Mouse (Mus musculus) heart, embryonic 16.5 days (tissue): ENCODE data around the gene Kansl1. TPM values are rescaled to one million over a fixed set of nuclear protein-coding genes. Genes with fewer than 3 reads are reported as not detected.

Experiments
- ATAC-seq: fragments of 200-750 bp; cut with Nextera tagmentation; replicated peaks from 2 replicates; pipeline ENCODE4 v1.8.0; 2017; ENCODE audit warnings: moderate number of reproducible peaks; ENCODE audit not compliant: insufficient read depth, low FRiP score; ENCODE audit errors: extremely low read depth
- H3K27ac ChIP-seq: fragments of 300-500 bp; sonication (generic); 2 replicates; pipeline ENCODE4 v1.5.1; 2014; ENCODE audit warnings: mild to moderate bottlenecking, low read length, control low read depth, moderate library complexity
- H3K27me3 ChIP-seq: fragments of 300-500 bp; sonication (generic); 2 replicates; pipeline ENCODE4 v1.6.1; 2014; ENCODE audit warnings: low read length, mixed read lengths; ENCODE audit not compliant: control insufficient read depth, insufficient read depth
- H3K36me3 ChIP-seq: fragments of 300-500 bp; sonication (generic); 2 replicates; pipeline ENCODE4 v1.6.1; 2014; ENCODE audit not compliant: control insufficient read depth, insufficient read depth
- H3K4me1 ChIP-seq: fragments of 300-500 bp; sonication (generic); 2 replicates; pipeline ENCODE4 v1.6.1; 2014; ENCODE audit warnings: low read length, mixed read lengths; ENCODE audit not compliant: control insufficient read depth, insufficient read depth
- H3K4me2 ChIP-seq: fragments of 300-500 bp; sonication (generic); 2 replicates; pipeline ENCODE4 v1.6.1; 2014; ENCODE audit warnings: low read depth, mild to moderate bottlenecking, control low read depth, low read length
- H3K4me3 ChIP-seq: fragments of 300-500 bp; sonication (generic); 2 replicates; pipeline ENCODE4 v1.5.1; 2014; ENCODE audit warnings: mild to moderate bottlenecking, control low read depth, low read length
- H3K9ac ChIP-seq: fragments of 300-500 bp; sonication (generic); 2 replicates; pipeline ENCODE4 v1.6.1; 2014; ENCODE audit warnings: low read length, control low read depth
- H3K9me3 ChIP-seq: fragments of 300-500 bp; sonication (generic); replicated peaks from 2 replicates; pipeline ENCODE4 v1.6.1; 2016; ENCODE audit warnings: low read length; ENCODE audit not compliant: control insufficient read depth
- WGBS: fragments of 180-500 bp; shearing (Covaris S2); extraction: QIAGEN DNeasy Blood & Tissue Kit; methylation state at CpG from one replicate; pipeline ENCODE4 v1.1.7; 2014; 5-methylcytosine and 5-hydroxymethylcytosine counted together
- polyA plus RNA-seq: library from polyadenylated mRNA; unstranded; fragments of >200 nt; fragmentation: Nextera tagmentation; extraction: Ambion mirVana; gene quantifications from 2 replicates; pipeline ENCODE4 v1.2.1, GENCODE M21; 2015

The Kansl1 gene
- 12.5 and 13.2 TPM in 2 replicates for polyA plus RNA-seq

- H3K36me3 ChIP-seq = no peaks in the 10 kb centered on the region; the same call in 1 of the 2 replicates
- H3K9me3 ChIP-seq = no peaks in the 10 kb centered on the region
- peak within 1 kb of the TSS; percentile 89 for H3K4me2 ChIP-seq
- peak within 1 kb of the TSS; percentile 97 for H3K4me3 ChIP-seq
- H3K9ac ChIP-seq = peak within 1 kb of the TSS; percentile 96
- WGBS = under 1% methylated on average over 38 of the region's 69 CpGs
- H3K27ac ChIP-seq = peak within 1 kb of the TSS; percentile 48
- H3K4me1 ChIP-seq = peaks cover 10% of the 10 kb centered on the region
- peak; percentile 73 for ATAC-seq
- no peaks in the 10 kb centered on the region for H3K27me3 ChIP-seq
These were observed at the start of gene Kansl1 for GRCm38 (mm10) chr11:104468751-104469268. Gene Kansl1 (minus strand): TSS chr11:104468861.

GRCm38 (mm10) chr11:104512436-104512835 lies 43.8 kb upstream of the Kansl1 start:
- H3K9me3 ChIP-seq = no peaks in the 10 kb centered on the region
- peaks cover 64% of the 10 kb centered on the region for H3K36me3 ChIP-seq
- H3K4me2 ChIP-seq = no peak overlapping the region
- H3K4me3 ChIP-seq = no peak overlapping the region
- no peak for ATAC-seq
- no peak overlapping the region for H3K27ac ChIP-seq
- no peak overlapping the region for H3K9ac ChIP-seq
- no peaks in the 10 kb centered on the region for H3K4me1 ChIP-seq
- 78% methylated on average over 4 of the region's 4 CpGs for WGBS
- H3K27me3 ChIP-seq = no peaks in the 10 kb centered on the region

GRCm38 (mm10) chr11:104510606-104511005 lies 41.9 kb upstream of the Kansl1 start:
- no peaks in the 10 kb centered on the region for H3K27me3 ChIP-seq
- H3K4me3 ChIP-seq = no peak overlapping the region
- ATAC-seq = no peak
- H3K9ac ChIP-seq = no peak overlapping the region
- no peak overlapping the region for H3K27ac ChIP-seq
- no peak overlapping the region for H3K4me2 ChIP-seq
- no peaks in the 10 kb centered on the region for H3K9me3 ChIP-seq
- H3K36me3 ChIP-seq = peaks cover 60% of the 10 kb centered on the region
- WGBS = 79% methylated on average over 2 of the region's 2 CpGs
- no peaks in the 10 kb centered on the region for H3K4me1 ChIP-seq

- WGBS = 91% methylated on average over 4 of the region's 4 CpGs
- no peak overlapping the region for H3K4me3 ChIP-seq
- H3K9me3 ChIP-seq = no peaks in the 10 kb centered on the region
- H3K9ac ChIP-seq = no peak overlapping the region
- no peak overlapping the region for H3K27ac ChIP-seq
- H3K27me3 ChIP-seq = no peaks in the 10 kb centered on the region
- no peak overlapping the region for H3K4me2 ChIP-seq
- peaks cover 60% of the 10 kb centered on the region for H3K36me3 ChIP-seq
- ATAC-seq = no peak
- no peaks in the 10 kb centered on the region for H3K4me1 ChIP-seq
These were observed 39.8 kb upstream of the Kansl1 start for GRCm38 (mm10) chr11:104508455-104508854.

GRCm38 (mm10) chr11:104488292-104488691 lies 19.6 kb upstream of the Kansl1 start:
- no peaks in the 10 kb centered on the region for H3K36me3 ChIP-seq
- H3K4me3 ChIP-seq = no peak overlapping the region
- no peak overlapping the region for H3K27ac ChIP-seq
- H3K4me2 ChIP-seq = no peak overlapping the region
- H3K4me1 ChIP-seq = no peaks in the 10 kb centered on the region
- no peaks in the 10 kb centered on the region for H3K27me3 ChIP-seq
- ATAC-seq = no peak
- 76% methylated on average over 3 of the region's 3 CpGs for WGBS
- no peak overlapping the region for H3K9ac ChIP-seq
- H3K9me3 ChIP-seq = no peaks in the 10 kb centered on the region

GRCm38 (mm10) chr11:104481971-104482370 lies 13.3 kb upstream of the Kansl1 start:
- H3K4me1 ChIP-seq = no peaks in the 10 kb centered on the region
- no peak overlapping the region for H3K4me3 ChIP-seq
- WGBS = 91% methylated on average over 8 of the region's 8 CpGs
- H3K27me3 ChIP-seq = no peaks in the 10 kb centered on the region
- no peak overlapping the region for H3K4me2 ChIP-seq
- no peak overlapping the region for H3K27ac ChIP-seq
- no peaks in the 10 kb centered on the region for H3K9me3 ChIP-seq
- H3K9ac ChIP-seq = no peak overlapping the region
- ATAC-seq = no peak
- H3K36me3 ChIP-seq = no peaks in the 10 kb centered on the region

GRCm38 (mm10) chr11:104479505-104479904 lies 10.8 kb upstream of the Kansl1 start:
- Histone ChIP-seq H3K27me3 (no peaks in the 10 kb centered on the region), H3K9me3 (no peaks in the 10 kb centered on the region), H3K9ac (no peak overlapping the region), H3K36me3 (no peaks in the 10 kb centered on the region), H3K4me2 (no peak overlapping the region), H3K4me3 (no peak overlapping the region), H3K4me1 (no peaks in the 10 kb centered on the region), H3K27ac (no peak overlapping the region)
- WGBS = 70% methylated on average over 4 of the region's 4 CpGs
- ATAC-seq = no peak

GRCm38 (mm10) chr11:104469371-104469835 lies 742 bp upstream of the Kansl1 start:
- Histone ChIP-seq H3K27ac (peak overlapping the region; percentile 48), H3K4me1 (peaks cover 10% of the 10 kb centered on the region), H3K4me3 (peak overlapping the region; percentile 97), H3K9me3 (no peaks in the 10 kb centered on the region), H3K4me2 (peak overlapping the region; percentile 89), H3K36me3 (no peaks in the 10 kb centered on the region; the same call in 1 of the 2 replicates), H3K9ac (peak overlapping the region; percentile 96), H3K27me3 (no peaks in the 10 kb centered on the region)
- WGBS = under 1% methylated on average over 19 of the region's 19 CpGs
- ATAC-seq = peak; percentile 100

- Histone ChIP-seq H3K27ac (no peak overlapping the region), H3K9me3 (no peaks in the 10 kb centered on the region), H3K4me1 (peaks cover 10% of the 10 kb centered on the region), H3K27me3 (no peaks in the 10 kb centered on the region), H3K4me2 (no peak overlapping the region), H3K9ac (no peak overlapping the region), H3K36me3 (no peaks in the 10 kb centered on the region; the same call in 1 of the 2 replicates), H3K4me3 (no peak overlapping the region)
- ATAC-seq = no peak
- WGBS = 79% methylated on average over 5 of the region's 5 CpGs
These were observed 963 bp downstream of the Kansl1 start for GRCm38 (mm10) chr11:104467698-104468097.
